Mouse (Mus musculus): ENCODE measurements around the gene Axl.

- TF ChIP-seq ZC3H11A (IDR thresholded peaks at IDR 0.05; ENCODE audit: borderline replicate concordance, low read depth, low read length) (no peak), ZNF384 (IDR thresholded peaks at IDR 0.05; ENCODE audit: low read depth, low read length) (no peak), HCFC1 (IDR thresholded peaks at IDR 0.05; ENCODE audit: borderline replicate concordance, insufficient read depth, low read length) (no peak), MAFK (IDR thresholded peaks at IDR 0.05; ENCODE audit: insufficient read depth, low read depth, low read length) (no peak), CHD2 (IDR thresholded peaks at IDR 0.05; ENCODE audit: low read depth, low read length) (no peak)
These were observed 7.1 kb downstream of the Axl start for GRCm38 (mm10) chr7:25781321-25781936.
